Mouse (Mus musculus): ENCODE measurements around the gene Dennd1b. TPM values are rescaled to one million over a fixed set of nuclear protein-coding genes. Genes with fewer than 3 reads are reported as not detected.

Gene Dennd1b
- polyA plus RNA-seq, 1 experiment from 2014 or later = 8.5 TPM

DNA sequence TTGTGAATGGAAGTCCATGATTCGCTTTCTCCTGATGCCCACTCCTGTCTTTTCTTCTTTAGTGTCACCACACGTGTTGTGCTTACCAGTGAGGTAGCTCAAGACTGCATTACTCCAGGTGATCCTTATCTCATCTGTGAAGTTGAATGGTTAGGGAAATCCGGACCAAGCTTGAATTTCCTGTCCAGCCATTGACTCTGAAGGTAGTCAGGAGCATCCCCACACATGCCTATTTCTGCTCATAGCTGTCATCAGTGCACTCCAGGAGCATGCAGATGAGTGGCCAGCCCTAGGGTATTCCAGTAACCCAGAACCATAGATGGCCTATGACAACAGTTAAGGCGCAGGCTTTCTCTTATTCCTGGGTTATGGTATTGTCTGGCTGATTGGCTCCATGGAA is 20.9 kb downstream of the Dennd1b start:
- no peak overlapping the region for H3K4me2 ChIP-seq
- peaks cover 10% of the 10 kb centered on the region; the same call in 1 of the 2 replicates for H3K4me1 ChIP-seq
- no peak overlapping the region for H3K9ac ChIP-seq
- WGBS = 74% methylated on average over 4 of the region's 4 CpGs
- no peaks in the 10 kb centered on the region for H3K9me3 ChIP-seq
- H3K36me3 ChIP-seq = no peaks in the 10 kb centered on the region
- no peak for ATAC-seq (ENCODE audit: insufficient number of reproducible peaks, low FRiP score, low TSS enrichment, low read depth)
- H3K27me3 ChIP-seq = no peaks in the 10 kb centered on the region
- no peak overlapping the region for H3K27ac ChIP-seq
- no peak overlapping the region for H3K4me3 ChIP-seq

DNA sequence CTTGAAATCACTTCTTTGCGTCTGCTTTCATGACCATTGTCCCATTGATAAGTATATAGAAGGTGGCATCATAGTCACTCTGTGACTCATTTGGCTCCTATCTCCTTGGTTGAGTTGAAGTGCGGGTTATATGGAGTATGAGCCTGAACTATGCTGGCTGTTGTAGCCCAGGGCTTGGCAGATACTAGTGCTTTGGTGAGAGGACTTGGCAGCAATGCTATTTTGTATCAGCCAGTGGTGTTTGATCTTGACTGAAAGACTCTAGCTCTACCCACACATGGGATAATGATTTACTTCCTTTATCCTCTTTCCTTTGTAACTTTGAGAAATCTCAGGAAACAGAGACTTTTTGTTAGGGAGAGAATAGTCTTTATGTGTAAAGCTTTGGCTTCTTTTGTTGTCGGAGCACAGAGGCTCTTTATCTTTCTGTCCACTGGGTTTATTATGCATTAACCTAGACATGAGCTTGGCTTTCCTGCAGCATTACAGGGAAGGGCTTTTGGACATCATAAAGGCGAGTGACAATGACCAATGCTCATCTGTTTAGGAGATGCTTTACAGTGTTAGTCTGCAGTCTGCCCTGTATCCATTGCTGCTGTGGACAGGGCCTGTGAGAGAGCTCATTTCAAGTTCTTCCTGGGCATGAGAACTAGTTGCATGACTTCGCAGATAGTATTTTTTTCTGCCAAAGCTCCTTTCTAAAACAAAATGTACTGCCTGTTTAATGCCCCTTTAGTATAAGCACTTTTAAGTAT is 29.3 kb downstream of the Dennd1b start:
- H3K9ac ChIP-seq = no peak overlapping the region
- no peak overlapping the region for H3K27ac ChIP-seq
- no peak for ATAC-seq (ENCODE audit: insufficient number of reproducible peaks, low FRiP score, low TSS enrichment, low read depth)
- no peaks in the 10 kb centered on the region for H3K9me3 ChIP-seq
- no peak overlapping the region for H3K4me3 ChIP-seq
- H3K4me2 ChIP-seq = no peak overlapping the region
- no peaks in the 10 kb centered on the region for H3K27me3 ChIP-seq
- no peaks in the 10 kb centered on the region for H3K36me3 ChIP-seq
- WGBS = 86% methylated on average over 5 of the region's 5 CpGs
- H3K4me1 ChIP-seq = no peaks in the 10 kb centered on the region

DNA sequence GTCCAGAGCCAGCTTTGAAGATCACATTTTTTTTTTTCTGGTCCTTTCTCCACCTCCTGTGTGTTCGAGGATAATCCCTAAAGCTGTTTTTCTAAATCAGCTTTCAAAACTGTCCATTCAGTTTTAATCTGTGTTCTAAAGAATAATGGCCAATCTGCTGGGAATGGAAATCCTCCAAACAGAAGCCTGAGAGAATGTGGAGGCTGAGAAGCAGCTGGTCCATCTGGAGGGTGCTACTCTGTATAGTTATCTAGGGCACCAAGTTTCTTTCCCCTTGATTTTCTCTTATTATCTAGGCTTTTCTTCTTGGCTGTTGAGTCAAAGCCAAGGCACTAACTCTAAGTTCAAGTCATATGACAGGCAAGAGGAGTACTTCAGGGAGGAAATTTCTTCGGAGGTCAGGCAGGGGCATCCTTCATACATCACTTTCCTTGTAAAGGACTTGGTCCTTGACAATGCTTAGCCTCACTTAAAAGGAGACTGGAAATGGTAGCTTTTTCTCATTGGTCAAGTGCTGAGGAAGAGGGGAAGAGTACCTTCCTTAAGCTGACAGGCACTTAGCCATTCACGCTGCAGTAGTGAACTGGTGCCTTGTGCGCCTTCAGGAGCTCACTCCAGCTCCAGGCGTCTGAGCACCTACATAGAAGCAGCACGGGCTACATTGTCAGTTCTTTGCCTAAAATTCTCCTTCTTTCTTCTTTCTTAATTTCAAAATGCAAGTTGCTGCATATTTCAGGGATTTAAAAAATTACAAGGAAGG is 32.6 kb downstream of the Dennd1b start:
- Histone ChIP-seq H3K9me3 (no peaks in the 10 kb centered on the region), H3K27me3 (no peaks in the 10 kb centered on the region), H3K36me3 (no peaks in the 10 kb centered on the region), H3K27ac (no peak overlapping the region), H3K4me1 (no peaks in the 10 kb centered on the region), H3K4me3 (no peak overlapping the region), H3K4me2 (no peak overlapping the region), H3K9ac (no peak overlapping the region)
- 91% methylated on average over 6 of the region's 6 CpGs for WGBS
- ATAC-seq (ENCODE audit: insufficient number of reproducible peaks, low FRiP score, low TSS enrichment, low read depth) = no peak

DNA sequence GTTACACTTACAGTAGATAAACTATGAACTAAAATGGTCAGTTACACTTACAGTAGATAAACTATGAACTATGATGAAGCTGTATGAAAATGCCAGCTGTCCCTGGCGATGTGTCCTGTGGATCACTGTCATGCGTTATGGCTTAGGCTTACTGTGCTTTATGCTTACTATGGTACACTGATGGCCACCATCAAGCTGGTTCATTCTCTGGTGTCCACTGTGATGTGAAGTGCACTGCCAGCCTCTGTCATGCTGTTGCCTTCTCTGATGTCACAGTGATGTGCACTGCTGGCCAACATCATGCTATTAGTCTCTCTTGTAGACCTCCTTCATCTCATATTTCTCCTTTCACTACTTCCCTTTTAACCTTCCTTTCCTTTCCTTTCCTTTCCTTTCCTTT is 33.4 kb downstream of the Dennd1b start:
- no peak overlapping the region for H3K27ac ChIP-seq
- H3K36me3 ChIP-seq = no peaks in the 10 kb centered on the region
- no peak overlapping the region for H3K4me2 ChIP-seq
- H3K9me3 ChIP-seq = no peaks in the 10 kb centered on the region
- H3K4me3 ChIP-seq = no peak overlapping the region
- no peaks in the 10 kb centered on the region for H3K27me3 ChIP-seq
- H3K9ac ChIP-seq = no peak overlapping the region
- ATAC-seq (ENCODE audit: insufficient number of reproducible peaks, low FRiP score, low TSS enrichment, low read depth) = no peak
- 98% methylated on average over 2 of the region's 2 CpGs for WGBS
- no peaks in the 10 kb centered on the region for H3K4me1 ChIP-seq

DNA sequence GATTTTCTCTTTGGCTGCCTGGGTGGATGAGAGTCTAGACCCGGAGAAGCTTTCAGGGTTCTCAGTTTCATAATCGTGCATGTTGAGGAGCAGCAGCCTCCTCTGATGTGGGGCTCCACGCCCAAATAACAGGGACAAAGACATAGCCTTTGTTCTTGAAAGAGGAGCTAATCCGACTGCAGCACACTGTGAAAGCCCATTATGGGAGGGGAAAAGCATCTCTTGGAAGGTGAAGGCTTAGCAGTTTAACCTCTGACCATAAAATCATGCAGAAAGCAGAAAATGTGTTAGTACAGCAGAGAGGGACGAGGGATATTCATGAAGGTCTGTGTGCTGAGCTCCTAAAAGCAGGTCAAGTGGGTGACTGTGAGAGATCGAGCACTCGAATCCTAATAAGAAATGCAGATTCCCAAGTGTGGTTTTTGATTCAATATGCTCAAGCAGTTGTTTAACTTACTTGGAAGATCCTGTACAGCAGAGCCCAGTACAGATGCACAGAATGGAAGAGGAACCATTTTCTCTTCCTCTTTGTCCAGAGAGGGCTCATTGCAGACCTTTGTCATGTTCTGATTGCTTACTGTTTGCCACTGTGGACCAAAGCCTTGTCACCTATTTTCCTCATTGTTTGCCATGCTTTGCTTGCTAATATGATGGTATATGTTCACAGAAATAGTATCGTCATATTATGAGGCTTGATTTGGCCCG is 37.6 kb downstream of the Dennd1b start:
- WGBS = 64% methylated on average over 9 of the region's 9 CpGs
- Histone ChIP-seq H3K27me3 (no peaks in the 10 kb centered on the region), H3K36me3 (no peaks in the 10 kb centered on the region), H3K4me2 (no peak overlapping the region), H3K4me3 (no peak overlapping the region), H3K9me3 (no peaks in the 10 kb centered on the region), H3K9ac (no peak overlapping the region), H3K27ac (no peak overlapping the region), H3K4me1 (no peaks in the 10 kb centered on the region)
- ATAC-seq (ENCODE audit: insufficient number of reproducible peaks, low FRiP score, low TSS enrichment, low read depth) = no peak

DNA sequence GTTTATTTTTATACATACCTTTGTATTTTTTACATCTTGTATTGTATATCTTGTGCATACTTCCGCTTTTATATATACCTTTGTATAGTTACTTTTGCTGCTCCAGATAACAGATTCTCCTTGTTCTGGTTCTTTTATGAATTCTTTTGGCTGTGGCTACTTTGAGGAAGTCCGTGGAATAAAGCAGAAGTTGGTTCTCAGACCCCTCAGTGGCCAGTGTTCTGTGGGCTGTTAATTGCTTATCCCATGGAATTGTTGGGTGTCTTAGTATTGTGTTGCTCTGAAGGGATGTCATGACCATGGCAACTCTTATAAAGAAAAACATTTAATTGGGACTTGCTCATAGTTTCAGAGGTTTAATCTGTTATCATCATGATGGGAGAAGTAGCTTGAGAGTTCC is 40.3 kb downstream of the Dennd1b start:
- Histone ChIP-seq H3K4me1 (no peaks in the 10 kb centered on the region), H3K36me3 (no peaks in the 10 kb centered on the region), H3K9me3 (no peaks in the 10 kb centered on the region), H3K4me3 (no peak overlapping the region), H3K9ac (no peak overlapping the region), H3K4me2 (no peak overlapping the region), H3K27me3 (no peaks in the 10 kb centered on the region), H3K27ac (no peak overlapping the region)
- whole genome bisulfite sequencing = 81% methylated on average over 2 of the region's 2 CpGs
- no peak for ATAC-seq (ENCODE audit: insufficient number of reproducible peaks, low FRiP score, low TSS enrichment, low read depth)

DNA sequence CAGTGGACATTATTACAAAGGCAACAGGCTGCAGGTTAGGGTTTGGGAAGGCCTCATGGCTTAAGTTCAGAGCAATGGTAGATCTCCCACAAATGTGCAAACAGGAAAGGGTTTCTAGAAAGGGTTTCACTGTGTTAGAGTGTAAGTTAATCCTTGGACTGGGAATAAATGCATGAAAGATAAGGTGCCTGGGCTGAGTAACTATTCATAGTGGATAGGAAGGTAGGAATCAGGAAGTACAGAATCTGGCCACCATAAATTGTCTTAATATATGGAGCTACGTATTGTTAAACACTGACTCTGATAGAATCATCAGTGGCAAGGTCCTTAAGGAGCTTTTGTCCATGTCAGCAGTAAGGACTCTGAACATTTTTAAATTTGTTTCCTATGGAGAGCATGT is 42.8 kb downstream of the Dennd1b start:
- WGBS = 90% methylated on average over 1 of the region's 1 CpGs
- ATAC-seq (ENCODE audit: insufficient number of reproducible peaks, low FRiP score, low TSS enrichment, low read depth) = no peak
- no peaks in the 10 kb centered on the region for H3K9me3 ChIP-seq

DNA sequence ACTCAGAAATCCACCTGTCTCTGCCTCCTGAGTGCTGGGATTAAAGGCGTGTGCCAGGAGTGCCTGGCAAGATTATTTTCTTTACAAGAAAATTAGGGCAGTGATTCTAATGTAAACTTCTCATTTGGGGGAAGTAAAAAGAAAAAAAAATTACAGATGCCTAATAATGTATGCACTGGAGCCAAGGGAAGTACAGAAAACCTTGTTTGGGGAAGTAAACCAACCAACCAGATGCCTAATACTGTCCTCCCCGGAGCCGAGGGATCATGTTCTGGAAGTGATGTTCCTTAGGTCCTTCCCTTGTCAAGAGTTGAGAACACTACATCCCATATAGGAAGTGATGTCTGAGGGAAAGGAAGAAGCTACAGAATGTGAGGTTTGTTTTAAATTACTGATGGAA is 44.2 kb downstream of the Dennd1b start:
- H3K27ac ChIP-seq = no peak overlapping the region
- 91% methylated on average over 3 of the region's 3 CpGs for WGBS
- no peak overlapping the region for H3K4me3 ChIP-seq
- H3K27me3 ChIP-seq = no peaks in the 10 kb centered on the region
- no peaks in the 10 kb centered on the region for H3K9me3 ChIP-seq
- no peak overlapping the region for H3K4me2 ChIP-seq
- H3K36me3 ChIP-seq = no peaks in the 10 kb centered on the region
- ATAC-seq (ENCODE audit: insufficient number of reproducible peaks, low FRiP score, low TSS enrichment, low read depth) = no peak
- H3K9ac ChIP-seq = no peak overlapping the region
- no peaks in the 10 kb centered on the region for H3K4me1 ChIP-seq

More for the DNA sequence above, 42.8 kb downstream of the Dennd1b start:
- H3K27me3 ChIP-seq = no peaks in the 10 kb centered on the region
- no peaks in the 10 kb centered on the region for H3K36me3 ChIP-seq
- no peak overlapping the region for H3K9ac ChIP-seq
- H3K4me1 ChIP-seq = no peaks in the 10 kb centered on the region
- no peak overlapping the region for H3K4me2 ChIP-seq
- H3K4me3 ChIP-seq = no peak overlapping the region
- no peak overlapping the region for H3K27ac ChIP-seq

DNA sequence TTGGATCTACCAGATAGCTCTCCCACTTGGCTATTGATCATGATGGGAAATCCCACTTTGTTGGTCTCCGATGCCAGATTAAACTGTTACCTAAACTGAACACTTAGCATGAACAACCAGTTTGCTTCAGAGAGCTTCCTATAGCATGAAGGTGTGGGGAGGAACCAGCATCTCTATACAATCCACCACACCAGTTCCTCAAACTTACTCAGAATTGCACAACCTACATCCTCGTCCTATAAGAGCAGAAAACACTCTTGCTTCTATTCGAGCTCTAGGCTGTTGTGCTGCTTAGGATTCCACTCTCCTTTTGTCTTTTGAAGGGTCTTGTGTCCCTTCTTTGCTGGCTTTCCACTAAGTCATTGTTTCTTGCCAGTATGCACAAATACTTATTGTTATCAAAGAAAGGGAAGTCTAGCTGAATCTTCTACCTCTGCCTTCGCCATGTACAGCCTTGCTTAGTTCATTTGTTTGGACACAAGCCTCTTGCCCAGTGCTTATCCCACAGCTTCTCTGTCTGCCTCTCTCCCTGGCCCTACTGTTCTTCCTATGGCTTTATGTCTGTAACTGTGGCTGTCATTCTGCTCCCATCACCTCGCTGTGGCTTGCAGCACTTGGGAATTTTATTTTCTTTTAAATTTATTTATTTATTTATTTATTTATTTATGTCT is 52.0 kb downstream of the Dennd1b start:
- H3K4me2 ChIP-seq = no peak overlapping the region
- WGBS = 82% methylated on average over 5 of the region's 5 CpGs
- no peak overlapping the region for H3K4me3 ChIP-seq
- H3K27ac ChIP-seq = no peak overlapping the region
- H3K9me3 ChIP-seq = no peaks in the 10 kb centered on the region
- H3K27me3 ChIP-seq = no peaks in the 10 kb centered on the region
- no peaks in the 10 kb centered on the region for H3K36me3 ChIP-seq
- H3K9ac ChIP-seq = no peak overlapping the region
- no peaks in the 10 kb centered on the region for H3K4me1 ChIP-seq
- no peak for ATAC-seq (ENCODE audit: insufficient number of reproducible peaks, low FRiP score, low TSS enrichment, low read depth)

DNA sequence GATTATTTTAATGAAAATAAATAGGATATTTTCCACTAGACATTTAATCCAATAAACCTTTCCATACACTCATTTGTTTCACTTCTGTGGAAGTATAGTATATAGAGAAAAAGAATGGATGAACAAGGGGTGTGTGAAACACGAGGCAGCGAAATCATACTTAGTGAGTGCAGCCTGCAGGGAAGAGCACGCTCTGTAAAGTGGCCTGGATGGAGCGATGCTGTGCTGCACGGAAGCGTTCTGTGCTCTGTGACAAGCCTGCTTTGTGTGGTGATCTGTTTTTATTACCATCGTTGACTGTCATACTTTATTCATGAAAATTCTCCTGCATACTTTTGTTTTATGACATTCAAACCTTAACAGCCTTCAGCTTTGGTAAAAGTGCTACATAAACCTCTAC is 58.1 kb downstream of the Dennd1b start:
- Histone ChIP-seq H3K4me3 (no peak overlapping the region), H3K9me3 (no peaks in the 10 kb centered on the region), H3K4me2 (no peak overlapping the region), H3K27ac (no peak overlapping the region), H3K4me1 (no peaks in the 10 kb centered on the region), H3K9ac (no peak overlapping the region), H3K27me3 (no peaks in the 10 kb centered on the region), H3K36me3 (no peaks in the 10 kb centered on the region)
- 63% methylated on average over 7 of the region's 7 CpGs for WGBS
- no peak for ATAC-seq (ENCODE audit: insufficient number of reproducible peaks, low FRiP score, low TSS enrichment, low read depth)

DNA sequence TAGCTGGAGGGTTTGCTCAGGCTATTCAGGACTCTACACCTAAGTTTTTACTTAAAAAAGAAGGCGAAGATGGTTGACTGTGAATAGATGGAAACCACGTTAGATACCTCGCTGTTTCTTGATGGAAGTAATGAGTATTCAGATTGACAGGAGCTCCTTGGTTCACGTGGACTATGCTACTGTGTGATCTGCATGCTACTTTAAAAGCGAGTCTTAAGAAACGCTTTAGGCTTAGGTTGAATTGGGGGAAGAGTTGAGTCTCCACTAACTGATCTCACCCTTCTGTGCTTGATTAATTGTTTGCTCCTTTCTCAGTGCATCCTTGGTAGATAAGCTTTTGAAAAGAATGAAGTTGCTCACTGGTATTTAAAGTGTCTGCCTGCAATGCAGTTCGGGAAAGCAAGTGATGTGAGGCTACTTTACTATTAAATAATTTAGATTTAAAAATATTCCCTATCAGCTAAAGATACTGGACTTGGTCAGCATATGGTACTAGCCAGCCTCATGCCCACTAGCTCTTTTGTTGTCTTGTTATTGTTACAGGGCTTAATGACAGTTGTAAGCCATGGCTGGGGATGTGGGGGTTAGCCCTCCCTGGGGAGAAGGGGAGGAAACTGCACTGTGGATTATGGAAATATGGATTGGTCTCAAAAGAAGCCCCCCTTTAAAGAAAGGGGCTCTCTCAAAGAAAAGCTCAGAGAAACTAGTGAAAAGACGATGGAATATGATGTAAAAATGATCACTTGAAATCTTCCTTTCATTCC is 62.8 kb downstream of the Dennd1b start:
- H3K9ac ChIP-seq = no peak overlapping the region
- H3K4me3 ChIP-seq = no peak overlapping the region
- no peak overlapping the region for H3K27ac ChIP-seq
- 82% methylated on average over 8 of the region's 8 CpGs for WGBS
- H3K9me3 ChIP-seq = no peaks in the 10 kb centered on the region
- H3K27me3 ChIP-seq = no peaks in the 10 kb centered on the region
- no peak overlapping the region for H3K4me2 ChIP-seq
- no peaks in the 10 kb centered on the region for H3K36me3 ChIP-seq
- ATAC-seq (ENCODE audit: insufficient number of reproducible peaks, low FRiP score, low TSS enrichment, low read depth) = no peak
- no peaks in the 10 kb centered on the region for H3K4me1 ChIP-seq
